Mouse (Mus musculus) right cerebral cortex, postnatal 10 days (tissue): Measurements from ENCODE around the gene Polh.

ENCODE experiments used
- DNase-seq, 2 experiments: peaks; one replicate each; pipeline ENCODE4 v3.0.0; 2021; ENCODE audit warnings: low spot score in 2 of 2

Gene Polh

DNA sequence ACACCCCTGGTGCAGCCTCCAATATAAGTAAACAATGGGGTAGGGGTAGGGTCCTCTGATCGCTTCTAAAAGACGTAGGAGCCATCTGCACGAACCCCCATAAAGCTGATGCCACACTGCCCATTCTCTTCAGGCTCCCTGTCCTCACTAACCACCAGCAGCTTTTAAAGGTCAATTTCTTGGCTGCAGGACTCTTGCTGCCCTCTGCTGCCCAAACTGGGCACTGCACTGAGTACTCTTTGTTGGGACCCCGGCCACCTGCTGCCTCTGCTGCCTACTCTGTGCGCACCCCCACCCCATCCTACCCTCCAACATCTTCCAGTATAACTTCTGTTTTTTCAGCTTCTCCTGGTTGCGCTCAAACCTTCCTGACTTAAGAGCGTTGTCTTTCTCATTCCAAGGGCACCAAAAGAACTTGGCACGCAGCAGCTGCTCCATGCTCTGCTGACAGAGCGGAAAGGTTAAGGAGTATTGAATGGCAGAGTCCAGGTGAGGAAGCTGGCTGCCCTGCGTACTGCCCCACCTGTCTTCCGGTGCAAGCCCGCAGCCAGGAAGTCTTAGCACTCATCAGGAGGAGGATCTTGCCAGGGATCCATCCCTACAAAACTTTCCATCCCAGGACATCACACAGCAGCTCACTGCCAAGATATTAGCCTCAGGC is 70.3 kb downstream of the Polh start:
- peak; percentile 78 to 81 for DNase-seq

DNA sequence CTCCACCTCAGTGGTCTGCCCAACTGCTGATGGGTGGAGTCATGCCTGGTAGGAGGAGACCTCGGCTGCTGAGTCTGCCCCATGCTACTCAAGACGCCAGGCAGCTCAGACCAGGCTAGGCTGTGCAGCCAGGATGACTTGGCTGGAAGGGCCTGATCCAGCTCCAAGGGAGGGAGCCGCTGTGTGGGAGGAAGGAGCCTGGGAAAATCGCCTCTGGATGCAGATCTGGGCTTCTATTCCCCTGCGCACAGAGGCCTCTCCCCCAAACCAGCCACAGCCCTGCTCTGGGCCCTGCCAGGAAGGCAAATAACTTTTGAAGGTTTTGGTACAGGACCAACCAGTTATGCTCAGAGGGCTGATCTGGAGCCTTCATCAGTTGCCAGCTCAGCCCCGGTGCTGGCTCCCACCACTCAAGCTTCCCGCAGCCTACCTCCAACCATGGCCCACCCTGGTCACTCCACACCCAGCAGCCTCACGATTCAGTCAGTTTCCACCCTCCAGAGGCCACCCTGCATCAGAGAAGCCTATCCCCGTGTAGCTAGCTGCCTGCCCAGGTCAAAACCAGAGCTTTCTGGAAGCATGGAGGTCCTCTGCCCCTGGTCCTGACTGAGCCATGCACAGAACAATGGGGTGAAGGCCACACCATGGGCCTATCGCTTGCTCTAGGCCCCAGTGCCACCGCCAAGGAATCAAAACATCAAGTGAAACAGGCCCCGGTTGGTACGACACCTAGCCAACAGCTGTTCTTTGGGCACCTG is 72.5 kb downstream of the Polh start:
- DNase-seq, result peak; percentile 70 to 71

DNA sequence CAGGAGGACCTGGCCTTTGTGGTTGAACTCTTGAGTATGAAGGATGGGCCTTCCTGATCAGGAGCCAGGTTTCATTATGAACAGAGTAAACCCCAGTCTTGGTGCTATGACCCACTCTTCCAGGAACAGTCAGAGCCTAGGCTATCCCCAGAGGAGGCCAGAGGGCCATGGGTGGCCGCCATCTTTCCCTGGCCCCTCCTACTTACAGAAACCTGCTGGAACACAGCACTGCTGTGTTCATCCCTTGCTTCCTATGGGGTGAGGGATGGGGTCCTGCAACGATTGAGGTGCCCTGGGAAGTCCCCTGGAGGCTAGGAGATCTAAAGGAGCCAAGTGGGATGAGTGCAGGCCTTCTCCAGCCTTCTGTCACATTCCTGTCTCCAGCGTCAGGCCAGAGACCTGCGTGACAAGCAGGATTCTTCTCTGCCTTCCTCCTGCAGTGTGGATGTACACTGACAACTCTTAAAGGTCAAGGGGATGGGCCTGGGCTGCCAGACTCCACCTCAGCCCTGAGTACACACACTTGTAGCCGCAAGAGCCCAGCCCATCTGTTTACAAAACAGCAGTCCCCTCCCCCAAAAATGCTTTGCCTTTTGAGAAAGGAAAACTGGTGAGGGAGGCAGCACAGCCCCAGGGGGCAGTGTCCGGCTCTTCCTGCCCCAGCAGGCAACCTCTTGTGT is 74.5 kb downstream of the Polh start:
- no peak for DNase-seq

DNA sequence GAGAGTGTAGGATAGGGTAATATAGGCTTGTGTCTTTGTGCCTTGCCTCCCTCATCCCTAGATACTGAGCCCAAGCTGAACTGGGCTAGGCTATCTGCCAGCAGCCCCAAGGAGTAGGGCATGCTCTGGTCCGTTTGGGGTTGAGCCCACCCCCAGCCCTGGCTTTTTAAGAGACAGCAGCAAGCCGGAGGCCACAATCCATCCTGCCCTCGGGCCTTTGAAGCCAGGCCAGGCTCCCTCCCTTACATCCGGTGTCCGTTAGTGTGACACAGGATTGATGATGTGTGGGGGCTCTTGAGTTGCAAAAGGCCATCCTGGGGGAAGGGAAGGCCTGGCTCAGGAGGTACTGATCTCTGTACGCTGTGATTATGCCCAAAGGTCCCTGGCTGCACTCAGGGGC is 75.8 kb downstream of the Polh start:
- DNase-seq, result peak in 1 of 2 experiments; percentile 17

DNA sequence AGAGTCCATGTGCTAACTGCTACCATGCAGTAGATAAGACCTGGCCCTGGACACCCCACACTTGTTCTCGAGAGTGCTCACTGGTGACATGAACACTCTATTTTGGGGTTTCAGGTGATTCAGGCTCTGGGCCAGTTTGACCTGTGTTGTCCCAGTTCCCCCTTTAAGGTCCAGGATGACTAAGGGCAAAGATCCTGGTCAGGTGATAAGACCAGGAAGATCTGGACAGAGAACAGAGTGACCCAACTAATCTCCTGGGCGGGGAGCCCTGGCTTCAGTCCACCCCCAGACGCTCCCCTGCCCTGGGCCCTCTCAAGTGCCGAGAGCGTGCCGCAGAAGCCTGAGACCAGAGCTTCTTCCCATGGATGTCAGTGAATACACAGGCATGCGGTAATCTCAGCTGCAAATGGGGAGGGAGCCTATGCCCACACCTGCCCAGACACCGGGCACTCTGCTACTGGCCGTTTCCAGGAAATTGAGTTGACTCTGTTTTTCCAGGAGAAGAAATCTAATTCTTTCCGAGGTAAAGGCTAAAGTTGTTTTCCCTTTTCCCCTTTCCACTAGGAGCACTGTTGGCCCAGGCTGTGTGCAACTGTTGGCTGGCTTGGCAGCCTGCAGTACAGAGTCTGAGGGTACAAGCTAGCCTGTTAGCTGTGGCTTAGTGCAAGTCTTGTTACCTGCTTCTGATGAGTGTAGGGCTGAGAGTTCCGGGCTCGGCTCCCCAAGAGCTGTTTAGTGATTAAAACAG is 78.3 kb downstream of the Polh start:
- DNase-seq, result no peak

DNA sequence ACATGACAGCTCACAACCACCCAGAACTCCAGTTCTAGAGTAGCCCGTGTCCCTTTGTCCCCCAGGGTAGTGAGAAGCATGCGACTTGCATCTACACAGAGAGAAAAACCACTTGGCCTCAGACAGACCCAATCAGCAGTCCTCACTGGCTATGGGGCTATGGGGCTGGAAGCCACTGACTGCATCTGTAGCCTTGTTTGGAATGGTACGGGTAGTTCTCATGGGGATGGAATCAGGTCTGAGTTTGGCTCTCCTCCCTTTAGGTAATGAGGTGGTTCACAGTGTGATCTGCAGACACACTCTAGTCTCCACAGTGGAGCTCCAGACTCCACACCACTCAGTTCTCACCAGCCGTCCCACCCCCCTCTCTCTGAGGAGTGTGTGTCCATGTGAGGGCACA is 79.2 kb downstream of the Polh start:
- no peak for DNase-seq

DNA sequence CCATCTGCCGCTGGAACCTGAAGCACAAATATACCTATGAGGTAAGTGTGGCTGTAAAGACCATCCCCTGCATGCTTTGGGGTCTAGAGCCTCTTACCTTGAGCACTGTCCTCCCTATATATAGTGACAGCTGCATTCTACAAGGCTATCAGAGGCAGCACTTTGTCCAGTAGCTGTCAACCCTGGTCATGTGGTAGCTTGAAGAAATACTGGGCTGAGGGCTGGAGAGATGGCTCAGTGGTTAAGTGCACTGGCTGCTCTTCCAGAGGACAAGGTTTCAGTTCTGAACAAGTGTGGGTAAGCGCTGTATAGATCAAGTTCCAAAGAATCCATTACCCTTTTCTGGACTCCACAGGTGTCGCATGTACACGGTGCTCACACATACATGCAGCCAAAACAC is 79.7 kb downstream of the Polh start:
- no peak for DNase-seq
